Mouse (Mus musculus): ENCODE measurements around the gene Mta1. TPM values are rescaled to one million over a fixed set of nuclear protein-coding genes. Genes with fewer than 3 reads are reported as not detected.

Gene Mta1
- polyA plus RNA-seq, 1 experiment from 2014 or later, result 11.3 TPM

GRCm38 (mm10) chr12:113098530-113099151 lies 563 bp downstream of the Mta1 start:
- Histone ChIP-seq H3K9me3 (replicated peaks) (no peaks in the 10 kb centered on the region), H3K4me1 (replicated peaks) (peaks cover 50% of the 10 kb centered on the region), H3K4me2 (peak overlapping the region; percentile 86), H3K9ac (peak overlapping the region; percentile 100), H3K27me3 (replicated peaks) (no peaks in the 10 kb centered on the region), H3K27ac (ENCODE audit: poor library complexity, severe bottlenecking) (peak overlapping the region; percentile 86), H3K4me3 (peak overlapping the region; percentile 100), H3K36me3 (peaks cover 6% of the 10 kb centered on the region; the same call in 1 of the 2 replicates)
- peak; percentile 25; the same call in 1 of the 2 replicates for ATAC-seq (ENCODE audit: insufficient number of reproducible peaks, low FRiP score)
- 2% methylated on average over 45 of the region's 60 CpGs for WGBS

- ATAC-seq (ENCODE audit: insufficient number of reproducible peaks, low FRiP score), result no peak
- Histone ChIP-seq H3K4me1 (replicated peaks) (peaks cover 59% of the 10 kb centered on the region), H3K4me3 (peak overlapping the region; percentile 100), H3K36me3 (peaks cover 6% of the 10 kb centered on the region; the same call in 1 of the 2 replicates), H3K27ac (ENCODE audit: poor library complexity, severe bottlenecking) (peak overlapping the region; percentile 42; the same call in 1 of the 2 replicates), H3K9ac (peak overlapping the region; percentile 100), H3K9me3 (replicated peaks) (no peaks in the 10 kb centered on the region), H3K4me2 (peak overlapping the region; percentile 86), H3K27me3 (replicated peaks) (no peaks in the 10 kb centered on the region)
- 19% methylated on average over 6 of the region's 6 CpGs for WGBS
These were observed 1.6 kb downstream of the Mta1 start for GRCm38 (mm10) chr12:113099470-113100237.

DNA sequence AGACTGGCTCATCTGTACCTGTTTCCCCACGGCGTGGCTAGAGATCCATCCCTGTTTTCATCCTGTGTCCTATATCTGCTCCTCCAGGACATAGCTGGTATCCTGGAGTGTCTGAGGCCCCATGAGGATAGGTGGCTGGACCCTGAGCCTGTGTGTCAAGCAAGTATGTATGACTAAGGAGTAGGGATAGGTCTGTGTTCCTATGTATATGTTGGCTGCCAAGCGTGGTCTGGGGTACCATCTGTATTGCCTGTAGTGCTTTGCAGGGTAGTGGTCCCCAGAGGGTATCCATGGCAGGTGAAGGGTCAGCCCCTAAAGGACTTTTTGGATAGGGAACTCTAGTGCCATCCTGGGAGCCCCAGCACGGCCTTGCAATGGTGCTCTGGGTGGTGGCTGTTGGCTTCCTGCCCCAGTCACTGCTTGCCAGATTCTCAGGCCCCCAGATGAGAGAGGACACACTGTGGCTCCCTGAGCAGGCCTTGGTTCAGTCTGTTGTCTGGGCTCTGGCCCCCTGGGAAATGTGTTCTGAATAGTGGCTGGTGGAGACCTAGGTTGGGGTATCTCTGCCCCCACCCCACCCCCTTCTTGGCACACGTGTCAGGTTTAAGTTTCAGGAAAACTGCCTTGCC lies 2.5 kb downstream of the Mta1 start:
- 75% methylated on average over 5 of the region's 5 CpGs for WGBS
- 0 out of 2 replicates have a peak overlapping the region, but pooled peaks have one; percentile 100 for H3K9ac ChIP-seq

GRCm38 (mm10) chr12:113101251-113101960 lies 3.3 kb downstream of the Mta1 start:
- Histone ChIP-seq H3K4me3 (no peak overlapping the region), H3K36me3 (peaks cover 11% of the 10 kb centered on the region), H3K27ac (ENCODE audit: poor library complexity, severe bottlenecking) (peak overlapping the region; percentile 14; the same call in 1 of the 2 replicates), H3K9me3 (replicated peaks) (peaks cover 4% of the 10 kb centered on the region; the same call in 1 of the 2 replicates), H3K4me2 (no peak overlapping the region), H3K4me1 (replicated peaks) (peaks cover 62% of the 10 kb centered on the region), H3K27me3 (replicated peaks) (no peaks in the 10 kb centered on the region), H3K9ac (0 out of 2 replicates have a peak overlapping the region, but pooled peaks have one; percentile 35)
- ATAC-seq (ENCODE audit: insufficient number of reproducible peaks, low FRiP score), result no peak
- WGBS, result 77% methylated on average over 9 of the region's 9 CpGs

More for the DNA sequence above, 2.5 kb downstream of the Mta1 start:
- H3K4me1 ChIP-seq (replicated peaks), result peaks cover 62% of the 10 kb centered on the region
- peak overlapping the region; percentile 14; the same call in 1 of the 2 replicates for H3K27ac ChIP-seq (ENCODE audit: poor library complexity, severe bottlenecking)
- H3K4me2 ChIP-seq, result peak overlapping the region; percentile 86
- H3K27me3 ChIP-seq (replicated peaks), result no peaks in the 10 kb centered on the region
- H3K36me3 ChIP-seq, result peaks cover 7% of the 10 kb centered on the region; the same call in 1 of the 2 replicates
- peaks cover under 1% of the 10 kb centered on the region; the same call in 1 of the 2 replicates for H3K9me3 ChIP-seq (replicated peaks)
- ATAC-seq (ENCODE audit: insufficient number of reproducible peaks, low FRiP score), result no peak
- H3K4me3 ChIP-seq, result no peak overlapping the region

DNA sequence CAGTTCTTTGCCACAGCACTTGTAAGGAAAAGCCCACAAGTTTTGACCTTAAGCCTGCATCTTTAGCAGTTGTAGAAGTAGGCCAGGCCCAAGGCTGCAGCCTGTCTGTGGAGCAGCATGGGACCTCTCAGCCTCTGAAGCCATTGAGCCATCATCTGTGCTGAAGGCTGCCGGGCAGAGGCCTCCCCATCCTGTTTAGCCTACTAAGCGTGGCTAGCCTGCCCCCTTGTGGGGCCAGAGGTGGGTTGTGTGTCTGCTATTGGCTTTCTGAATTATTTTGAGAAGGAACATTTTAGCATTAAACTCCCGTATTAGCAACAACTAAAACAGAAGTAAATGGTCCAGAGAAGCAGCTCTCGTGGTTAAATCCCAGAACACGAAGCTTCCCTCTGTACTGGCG lies 4.4 kb downstream of the Mta1 start:
- peaks cover 11% of the 10 kb centered on the region for H3K36me3 ChIP-seq
- no peak for ATAC-seq (ENCODE audit: insufficient number of reproducible peaks, low FRiP score)
- H3K9me3 ChIP-seq (replicated peaks), result peaks cover 4% of the 10 kb centered on the region; the same call in 1 of the 2 replicates
- H3K4me2 ChIP-seq, result no peak overlapping the region
- H3K9ac ChIP-seq, result peak overlapping the region; percentile 44; the same call in 1 of the 2 replicates
- no peak overlapping the region for H3K27ac ChIP-seq (ENCODE audit: poor library complexity, severe bottlenecking)
- 63% methylated on average over 6 of the region's 6 CpGs for WGBS
- no peak overlapping the region for H3K4me3 ChIP-seq
- no peaks in the 10 kb centered on the region for H3K27me3 ChIP-seq (replicated peaks)
- H3K4me1 ChIP-seq (replicated peaks), result peaks cover 69% of the 10 kb centered on the region

DNA sequence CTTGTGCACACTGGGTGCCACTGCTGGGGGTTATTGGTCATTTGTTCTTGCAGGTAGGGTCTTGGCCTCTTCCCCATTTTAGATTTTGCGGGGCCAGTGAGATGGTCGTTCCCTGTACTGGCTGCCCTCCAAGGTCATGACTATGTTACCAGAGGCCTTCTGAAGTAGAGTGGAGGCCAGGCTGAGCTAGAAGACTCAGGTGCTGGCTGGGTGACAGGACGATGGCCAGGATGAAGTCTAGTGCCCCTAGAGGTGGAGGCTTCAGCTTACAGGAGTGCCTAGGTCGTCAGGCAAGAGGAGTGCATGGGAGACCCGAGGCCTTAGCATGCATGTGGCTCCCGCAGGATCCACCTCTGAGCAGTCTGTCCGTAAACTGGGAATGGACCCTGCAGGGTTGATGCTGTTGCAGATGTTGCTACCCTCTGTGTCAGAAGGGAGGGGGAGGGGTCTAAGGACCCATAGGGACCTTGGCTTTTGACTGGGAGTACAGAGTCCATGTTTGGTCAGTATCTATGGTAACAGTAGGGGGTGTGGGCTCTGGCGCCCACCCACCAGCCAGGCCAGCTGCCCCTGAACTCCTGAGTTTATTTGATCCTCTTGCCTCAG lies 5.9 kb downstream of the Mta1 start:
- Histone ChIP-seq H3K27ac (ENCODE audit: poor library complexity, severe bottlenecking) (no peak overlapping the region), H3K4me1 (replicated peaks) (peaks cover 73% of the 10 kb centered on the region), H3K4me2 (no peak overlapping the region), H3K4me3 (no peak overlapping the region), H3K9ac (no peak overlapping the region), H3K27me3 (replicated peaks) (no peaks in the 10 kb centered on the region), H3K36me3 (peaks cover 14% of the 10 kb centered on the region), H3K9me3 (replicated peaks) (peaks cover 4% of the 10 kb centered on the region; the same call in 1 of the 2 replicates)
- 82% methylated on average over 8 of the region's 8 CpGs for WGBS
- ATAC-seq (ENCODE audit: insufficient number of reproducible peaks, low FRiP score), result no peak

DNA sequence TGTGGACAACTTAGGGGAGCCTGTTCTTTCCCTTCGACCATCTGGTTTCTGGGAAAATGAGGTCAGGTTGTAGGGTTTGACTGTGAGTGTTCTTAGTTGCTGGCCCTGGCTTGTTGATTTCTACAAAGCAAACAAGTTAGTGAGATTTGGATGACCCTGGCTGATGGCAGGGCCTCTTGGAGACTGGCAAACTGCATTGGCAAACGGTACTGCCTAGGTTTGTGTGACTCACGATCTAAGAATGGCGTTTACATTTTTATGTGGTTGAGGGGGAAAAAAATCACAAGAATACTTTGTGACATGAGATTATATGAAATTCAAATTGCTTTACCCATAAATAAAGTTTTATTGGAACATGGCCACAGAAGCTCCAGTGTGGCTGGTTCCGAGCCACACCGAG lies 8.3 kb downstream of the Mta1 start:
- Histone ChIP-seq H3K4me2 (no peak overlapping the region), H3K4me1 (replicated peaks) (peaks cover 59% of the 10 kb centered on the region), H3K4me3 (no peak overlapping the region), H3K9me3 (replicated peaks) (peaks cover 4% of the 10 kb centered on the region; the same call in 1 of the 2 replicates), H3K36me3 (peaks cover 14% of the 10 kb centered on the region), H3K27ac (ENCODE audit: poor library complexity, severe bottlenecking) (no peak overlapping the region), H3K9ac (no peak overlapping the region), H3K27me3 (replicated peaks) (no peaks in the 10 kb centered on the region)
- ATAC-seq (ENCODE audit: insufficient number of reproducible peaks, low FRiP score), result no peak
- WGBS, result 88% methylated on average over 6 of the region's 6 CpGs

GRCm38 (mm10) chr12:113107431-113108124 lies 9.5 kb downstream of the Mta1 start:
- Histone ChIP-seq H3K27ac (ENCODE audit: poor library complexity, severe bottlenecking) (peak overlapping the region; percentile 1), H3K9me3 (replicated peaks) (peaks cover 4% of the 10 kb centered on the region; the same call in 1 of the 2 replicates), H3K4me3 (no peak overlapping the region), H3K4me2 (no peak overlapping the region), H3K4me1 (replicated peaks) (peaks cover 54% of the 10 kb centered on the region), H3K36me3 (peaks cover 22% of the 10 kb centered on the region), H3K27me3 (replicated peaks) (no peaks in the 10 kb centered on the region), H3K9ac (no peak overlapping the region)
- 61% methylated on average over 4 of the region's 4 CpGs for WGBS
- ATAC-seq (ENCODE audit: insufficient number of reproducible peaks, low FRiP score), result peak; percentile 34; the same call in 1 of the 2 replicates

DNA sequence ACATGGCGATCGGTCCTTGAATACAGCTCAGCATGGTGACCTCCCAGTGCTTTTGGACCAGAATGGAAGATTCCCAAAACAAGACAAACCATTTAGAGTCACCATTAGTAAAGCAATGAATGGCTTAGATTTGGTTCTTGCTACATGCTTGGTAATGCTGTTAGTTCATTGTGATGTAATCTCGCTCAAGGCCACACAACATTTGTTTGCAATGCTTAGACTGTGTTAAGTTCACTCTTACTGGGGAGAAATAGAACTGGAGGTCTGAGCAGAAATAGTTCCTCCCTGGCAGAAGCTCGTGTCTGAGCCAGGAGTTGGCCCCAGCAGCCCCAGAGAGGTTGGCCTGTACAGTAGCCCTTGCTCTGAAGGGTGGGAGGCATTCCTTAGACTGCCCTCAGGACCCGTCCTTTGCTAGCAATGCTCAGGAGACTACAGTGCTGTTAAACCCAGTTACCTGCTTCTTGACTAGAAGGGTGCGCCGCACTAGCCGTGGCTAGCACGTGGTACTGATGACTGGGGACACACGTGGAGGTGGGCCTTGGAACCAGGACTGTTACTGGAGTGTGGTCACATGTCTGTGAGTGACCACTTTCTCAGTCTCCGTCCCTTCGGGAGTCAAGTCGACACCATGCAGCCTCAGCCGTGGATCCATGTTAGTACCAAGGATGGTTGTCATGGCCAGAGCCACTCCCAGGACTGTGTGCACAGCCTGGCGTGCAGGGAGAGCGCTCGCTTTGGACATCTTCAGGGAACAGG lies 10.6 kb downstream of the Mta1 start:
- H3K9ac ChIP-seq, result no peak overlapping the region
- ATAC-seq (ENCODE audit: insufficient number of reproducible peaks, low FRiP score), result no peak

More for the DNA sequence above, 10.6 kb downstream of the Mta1 start:
- Histone ChIP-seq H3K27ac (ENCODE audit: poor library complexity, severe bottlenecking) (no peak overlapping the region), H3K4me3 (no peak overlapping the region), H3K4me1 (replicated peaks) (peaks cover 47% of the 10 kb centered on the region), H3K4me2 (no peak overlapping the region), H3K27me3 (replicated peaks) (no peaks in the 10 kb centered on the region), H3K36me3 (peaks cover 22% of the 10 kb centered on the region), H3K9me3 (replicated peaks) (peaks cover 4% of the 10 kb centered on the region; the same call in 1 of the 2 replicates)
- 87% methylated on average over 17 of the region's 17 CpGs for WGBS

Data from heart, embryonic 12.5 days (tissue).